Mouse (Mus musculus): ENCODE data around the gene Sgip1.

- no peak for TF ChIP-seq CTCF (IDR thresholded peaks at IDR 0.05; ENCODE audit: low read depth, low read length)
- no peak for TF ChIP-seq TAL1 (conservative IDR thresholded peaks at IDR 0.05; ENCODE audit: low read depth, low read length)
- TF ChIP-seq GATA1 (IDR thresholded peaks at IDR 0.05; ENCODE audit: borderline replicate concordance, low read length) = no peak
Measured at GRCm38 (mm10) chr4:102801936-102802335, 60.8 kb downstream of the Sgip1 start.
